Mouse (Mus musculus) MEL (cell line): ENCODE results near the gene Zfp91. TPM values are rescaled to one million over a fixed set of nuclear protein-coding genes. Genes with fewer than 3 reads are reported as not detected.

Source experiments
- DNase-seq: peaks from one replicate; pipeline ENCODE4 v3.0.0; 2011; ENCODE audit warnings: low read depth, low spot score
- H3K27ac ChIP-seq: 2 replicates; pipeline ENCODE4 v1.5.1; 2012; ENCODE audit warnings: low read depth, mild to moderate bottlenecking, control low read depth, low read length, moderate library complexity; ENCODE audit not compliant: control insufficient read depth
- H3K27me3 ChIP-seq, 2 experiments: fragments of 150-350 bp in 1 of 2; sonication (generic) in 1 of 2; 2 replicates each; pipeline ENCODE4 v1.6.1; 2012; ENCODE audit warnings: low read length in 2 of 2, mild to moderate bottlenecking in 2 of 2, improper control_type of control experiment in 1 of 2, moderate library complexity in 1 of 2; ENCODE audit not compliant: insufficient read depth in 2 of 2, control insufficient read depth in 1 of 2
- H3K36me3 ChIP-seq, 2 experiments: 2 replicates each; pipeline ENCODE4 v1.6.1; 2012 to 2014; ENCODE audit warnings: low read length in 2 of 2, improper control_type of control experiment in 1 of 2, inconsistent platforms in 1 of 2, mild to moderate bottlenecking in 1 of 2; ENCODE audit not compliant: insufficient read depth in 2 of 2, control insufficient read depth in 1 of 2
- H3K4me1 ChIP-seq, 2 experiments: fragments of 150-350 bp in 1 of 2; sonication (generic) in 1 of 2; 2 replicates each; pipeline ENCODE4 v1.6.1; 2012; ENCODE audit warnings: low read length in 2 of 2, improper control_type of control experiment in 1 of 2, mild to moderate bottlenecking in 1 of 2; ENCODE audit not compliant: insufficient read depth in 2 of 2, control insufficient read depth in 1 of 2
- H3K4me3 ChIP-seq, 2 experiments: fragments of 150-350 bp in 1 of 2; sonication (generic) in 1 of 2; 2 replicates each; pipeline ENCODE4 v1.5.1; 2012; ENCODE audit warnings: low read depth in 2 of 2, low read length in 2 of 2, mild to moderate bottlenecking in 2 of 2, moderate library complexity in 2 of 2, control low read depth in 1 of 2, improper control_type of control experiment in 1 of 2; ENCODE audit not compliant: control insufficient read depth in 1 of 2, insufficient read depth in 1 of 2
- H3K79me2 ChIP-seq: 2 replicates; pipeline ENCODE4 v1.6.1; 2012; ENCODE audit warnings: mild to moderate bottlenecking, low read length, moderate library complexity; ENCODE audit not compliant: control insufficient read depth, poor library complexity, insufficient read depth
- H3K9ac ChIP-seq: 2 replicates; pipeline ENCODE4 v1.6.1; 2012; ENCODE audit warnings: low read depth, mild to moderate bottlenecking, control low read depth, low read length, moderate library complexity; ENCODE audit not compliant: control insufficient read depth, poor library complexity, severe bottlenecking
- H3K9me3 ChIP-seq: fragments of 150-350 bp; sonication (generic); replicated peaks from 2 replicates; pipeline ENCODE4 v1.6.1; 2012; ENCODE audit warnings: mild to moderate bottlenecking, low read length, improper control_type of control experiment, moderate library complexity; ENCODE audit not compliant: insufficient read depth
- CHD1 ChIP-seq: IDR thresholded peaks from 2 replicates; pipeline ENCODE4 v1.6.1; 2012; ENCODE audit warnings: low read depth, mild to moderate bottlenecking, inconsistent platforms, low read length, improper control_type of control experiment
- E2F4 ChIP-seq: IDR thresholded peaks from 2 replicates; pipeline ENCODE4 v1.6.1; 2011; ENCODE audit warnings: low read depth, low read length, improper control_type of control experiment, borderline replicate concordance
- ELF1 ChIP-seq: IDR thresholded peaks from 2 replicates; pipeline ENCODE4 v1.6.1; 2014; ENCODE audit warnings: low read depth, mild to moderate bottlenecking, inconsistent platforms, low read length, improper control_type of control experiment, moderate library complexity
- EP300 ChIP-seq, 2 experiments: IDR thresholded peaks; 2 replicates each; pipeline ENCODE4 v1.6.1; 2011; ENCODE audit warnings: improper control_type of control experiment in 2 of 2, low read length in 2 of 2, low read depth in 1 of 2, mild to moderate bottlenecking in 1 of 2
- ETS1 ChIP-seq: IDR thresholded peaks from 2 replicates; pipeline ENCODE4 v1.6.1; 2012; ENCODE audit warnings: low read depth, mild to moderate bottlenecking, inconsistent platforms, low read length, improper control_type of control experiment, moderate library complexity
- GABPA ChIP-seq: IDR thresholded peaks from 2 replicates; pipeline ENCODE4 v1.6.1; 2012; ENCODE audit warnings: low read depth, mild to moderate bottlenecking, inconsistent platforms, low read length, improper control_type of control experiment, moderate library complexity
- GATA1 ChIP-seq: IDR thresholded peaks from 2 replicates; pipeline ENCODE4 v1.6.1; 2011; ENCODE audit warnings: low read depth, low read length, improper control_type of control experiment
- HCFC1 ChIP-seq: IDR thresholded peaks from 2 replicates; pipeline ENCODE4 v1.6.1; 2012; ENCODE audit warnings: low read depth, mild to moderate bottlenecking, inconsistent platforms, low read length, improper control_type of control experiment, moderate library complexity
- KAT2A ChIP-seq: conservative IDR thresholded peaks from 2 replicates; pipeline ENCODE4 v1.6.1; 2012; ENCODE audit warnings: low read depth, low read length, improper control_type of control experiment, inconsistent platforms
- MAFK ChIP-seq: IDR thresholded peaks from 2 replicates; pipeline ENCODE4 v1.6.1; 2011; ENCODE audit warnings: low read depth, mild to moderate bottlenecking, low read length, improper control_type of control experiment, borderline replicate concordance
- MAX ChIP-seq: IDR thresholded peaks from 2 replicates; pipeline ENCODE4 v1.6.1; 2011; ENCODE audit warnings: low read length, improper control_type of control experiment
- MAZ ChIP-seq: IDR thresholded peaks from 2 replicates; pipeline ENCODE4 v1.6.1; 2012; ENCODE audit warnings: low read depth, mild to moderate bottlenecking, inconsistent platforms, low read length, improper control_type of control experiment
- MEF2A ChIP-seq: IDR thresholded peaks from 2 replicates; pipeline ENCODE4 v1.6.1; 2014; ENCODE audit warnings: low read depth, mild to moderate bottlenecking, inconsistent platforms, low read length, improper control_type of control experiment; ENCODE audit not compliant: poor library complexity, insufficient replicate concordance, severe bottlenecking; ENCODE audit errors: extremely low read depth
- MXI1 ChIP-seq: IDR thresholded peaks from 2 replicates; pipeline ENCODE4 v1.6.1; 2011; ENCODE audit warnings: mild to moderate bottlenecking, low read depth, low read length, improper control_type of control experiment
- MYC ChIP-seq: IDR thresholded peaks from 2 replicates; pipeline ENCODE4 v1.6.1; 2011; ENCODE audit warnings: low read depth, mild to moderate bottlenecking, low read length, improper control_type of control experiment, moderate library complexity
- NELFE ChIP-seq: IDR thresholded peaks from 2 replicates; pipeline ENCODE4 v1.6.1; 2011; ENCODE audit warnings: low read depth, low read length, improper control_type of control experiment
- POLR2A ChIP-seq, 2 experiments: IDR thresholded peaks; 2 replicates each; pipeline ENCODE4 v1.6.1; 2011 to 2012; ENCODE audit warnings: low read length in 2 of 2, mild to moderate bottlenecking in 2 of 2, control low read depth in 1 of 2, improper control_type of control experiment in 1 of 2, low read depth in 1 of 2, moderate library complexity in 1 of 2; ENCODE audit not compliant: control insufficient read depth in 1 of 2, insufficient read depth in 1 of 2, poor library complexity in 1 of 2
- POLR2AphosphoS2 ChIP-seq: IDR thresholded peaks from 2 replicates; pipeline ENCODE4 v1.6.1; 2011; ENCODE audit warnings: low read length, improper control_type of control experiment
- RAD21 ChIP-seq: IDR thresholded peaks from 2 replicates; pipeline ENCODE4 v1.6.1; 2011; ENCODE audit warnings: mild to moderate bottlenecking, low read depth, low read length, improper control_type of control experiment
- TAL1 ChIP-seq: IDR thresholded peaks from 2 replicates; pipeline ENCODE4 v1.6.1; 2012; ENCODE audit warnings: mild to moderate bottlenecking, inconsistent platforms, low read length, moderate library complexity, mixed read lengths
- UBTF ChIP-seq: IDR thresholded peaks from 2 replicates; pipeline ENCODE4 v1.6.1; 2012; ENCODE audit warnings: low read depth, mild to moderate bottlenecking, inconsistent platforms, low read length, improper control_type of control experiment, moderate library complexity, borderline replicate concordance; ENCODE audit not compliant: insufficient read depth
- USF1 ChIP-seq: IDR thresholded peaks from 2 replicates; pipeline ENCODE4 v1.6.1; 2014; ENCODE audit warnings: low read depth, mild to moderate bottlenecking, inconsistent platforms, low read length, improper control_type of control experiment, moderate library complexity
- USF2 ChIP-seq, 2 experiments: IDR thresholded peaks; 2 replicates each; pipeline ENCODE4 v1.6.1; 2011 to 2012; ENCODE audit warnings: improper control_type of control experiment in 2 of 2, low read length in 2 of 2, borderline replicate concordance in 1 of 2, inconsistent platforms in 1 of 2, low read depth in 1 of 2, mild to moderate bottlenecking in 1 of 2; ENCODE audit not compliant: insufficient read depth in 1 of 2
- ZC3H11A ChIP-seq: IDR thresholded peaks from 2 replicates; pipeline ENCODE4 v1.6.1; 2012; ENCODE audit warnings: low read depth, mild to moderate bottlenecking, inconsistent platforms, low read length, improper control_type of control experiment
- ZKSCAN1 ChIP-seq: IDR thresholded peaks from 2 replicates; pipeline ENCODE4 v1.6.1; 2012; ENCODE audit warnings: low read depth, mild to moderate bottlenecking, inconsistent platforms, low read length, improper control_type of control experiment, moderate library complexity
- ZMIZ1 ChIP-seq: IDR thresholded peaks from 2 replicates; pipeline ENCODE4 v1.6.1; 2012; ENCODE audit warnings: low read depth, mild to moderate bottlenecking, inconsistent platforms, low read length, improper control_type of control experiment, moderate library complexity
- ZNF384 ChIP-seq: IDR thresholded peaks from 2 replicates; pipeline ENCODE4 v1.6.1; 2012; ENCODE audit warnings: low read depth, mild to moderate bottlenecking, inconsistent platforms, low read length, improper control_type of control experiment
- polyA plus RNA-seq, 2 experiments: library from polyadenylated mRNA; stranded (reverse) in 1 of 2; unstranded in 1 of 2; fragments of >175 nt in 1 of 2; fragments of >200 nt in 1 of 2; gene quantifications; 2 replicates each; pipeline versions ENCODE4 v1.2.1 to v1.2.4; 2012; ENCODE audit warnings: low replicate concordance in 2 of 2, low read depth in 1 of 2; ENCODE audit not compliant: insufficient read length in 2 of 2, insufficient read depth in 1 of 2, missing spikeins in 1 of 2
- total RNA-seq: library from RNA; depleted of rRNA; stranded (reverse); fragments of 300-350 nt; gene quantifications from 2 replicates; pipeline ENCODE4 v1.2.3, GENCODE M21; 2012

Zfp91 gene
- total and polyA plus RNA-seq, 3 experiments, result 32.3 to 148 (median 51.7) TPM

GRCm38 (mm10) chr19:12758936-12759478 is 36.9 kb downstream of the Zfp91 start:
- no peak overlapping the region for H3K4me3 ChIP-seq
- no peak overlapping the region for H3K27ac ChIP-seq
- no peak overlapping the region for H3K9ac ChIP-seq
- H3K79me2 ChIP-seq, result no peaks in the 10 kb centered on the region
- H3K9me3 ChIP-seq, result no peaks in the 10 kb centered on the region
- H3K27me3 ChIP-seq, result no peaks in the 10 kb centered on the region; a peak in 2 of 4 replicates
- H3K4me1 ChIP-seq, result no peaks in the 10 kb centered on the region
- no peak for DNase-seq
- H3K36me3 ChIP-seq, result peaks cover 0 to 1% of the 10 kb centered on the region in 2 experiments; a peak in 1 of 4 replicates
- TF ChIP-seq USF2 (IDR thresholded peaks at IDR 0.05; ENCODE audit: borderline replicate concordance in 1 of 2, insufficient read depth in 1 of 2, low read depth in 1 of 2, low read length in 2 of 2) (no peak), NELFE (no peak), POLR2A (IDR thresholded peaks at IDR 0.05; ENCODE audit: control insufficient read depth in 1 of 2, insufficient read depth in 1 of 2, low read depth in 1 of 2, low read length in 2 of 2, poor library complexity in 1 of 2) (no peak), RAD21 (no peak), HCFC1 (no peak), ZNF384 (no peak), CHD1 (no peak), MYC (no peak), GATA1 (no peak), TAL1 (no peak), MAZ (no peak), ETS1 (no peak), POLR2AphosphoS2 (no peak), ZMIZ1 (no peak), MAFK (no peak)

DNA sequence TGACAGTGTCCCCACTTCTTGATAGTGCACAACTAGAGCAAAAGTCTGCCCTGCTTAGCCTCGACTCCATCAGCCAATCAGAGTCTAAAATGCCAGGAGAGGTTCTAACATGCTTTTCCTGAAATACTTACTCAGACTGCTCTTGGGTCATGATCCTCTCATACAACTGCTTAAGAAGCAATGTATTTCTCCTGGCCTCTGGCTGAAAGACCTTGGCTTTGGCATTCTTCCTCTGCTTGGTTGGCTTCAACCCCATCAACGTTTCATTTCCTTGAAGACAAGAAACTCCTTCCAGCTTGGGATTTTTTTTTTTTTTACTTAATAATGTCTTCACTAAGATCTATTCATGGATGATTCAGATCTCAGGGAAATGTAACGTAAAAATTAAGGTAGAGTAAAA is 39.6 kb downstream of the Zfp91 start:
- Histone ChIP-seq H3K27ac (no peak overlapping the region), H3K9ac (no peak overlapping the region), H3K36me3 (no peaks in the 10 kb centered on the region), H3K4me3 (no peak overlapping the region), H3K79me2 (no peaks in the 10 kb centered on the region), H3K9me3 (no peaks in the 10 kb centered on the region), H3K4me1 (no peaks in the 10 kb centered on the region), H3K27me3 (no peaks in the 10 kb centered on the region; a peak in 2 of 4 replicates)
- TF ChIP-seq RAD21 (no peak), GATA1 (no peak), MEF2A (no peak), ZC3H11A (no peak), MAFK (no peak), EP300 (IDR thresholded peaks at IDR 0.05; ENCODE audit: low read depth in 1 of 2, low read length in 2 of 2) (no peak), MXI1 (no peak), ELF1 (no peak), HCFC1 (no peak), USF1 (no peak), NELFE (no peak), MAZ (no peak), KAT2A (no peak), POLR2A (IDR thresholded peaks at IDR 0.05; ENCODE audit: control insufficient read depth in 1 of 2, insufficient read depth in 1 of 2, low read depth in 1 of 2, low read length in 2 of 2, poor library complexity in 1 of 2) (no peak), GABPA (no peak), UBTF (no peak), E2F4 (no peak), MAX (no peak), ZKSCAN1 (no peak)
- DNase-seq, result no peak
